Mouse (Mus musculus) ES-Bruce4 (cell line): Measurements from ENCODE around the gene Tmem132c.

ENCODE experiments used
- CTCF ChIP-seq: IDR thresholded peaks from one replicate; pipeline ENCODE4 v1.8.1; 2011; ENCODE audit warnings: low read depth, low read length
- EP300 ChIP-seq: IDR thresholded peaks from 2 replicates; pipeline ENCODE4 v1.6.1; 2011; ENCODE audit warnings: low read depth, low read length; ENCODE audit not compliant: insufficient read depth
- POLR2A ChIP-seq: IDR thresholded peaks from one replicate; pipeline ENCODE4 v1.8.1; 2011; ENCODE audit warnings: low read length; ENCODE audit not compliant: insufficient read depth

DNA sequence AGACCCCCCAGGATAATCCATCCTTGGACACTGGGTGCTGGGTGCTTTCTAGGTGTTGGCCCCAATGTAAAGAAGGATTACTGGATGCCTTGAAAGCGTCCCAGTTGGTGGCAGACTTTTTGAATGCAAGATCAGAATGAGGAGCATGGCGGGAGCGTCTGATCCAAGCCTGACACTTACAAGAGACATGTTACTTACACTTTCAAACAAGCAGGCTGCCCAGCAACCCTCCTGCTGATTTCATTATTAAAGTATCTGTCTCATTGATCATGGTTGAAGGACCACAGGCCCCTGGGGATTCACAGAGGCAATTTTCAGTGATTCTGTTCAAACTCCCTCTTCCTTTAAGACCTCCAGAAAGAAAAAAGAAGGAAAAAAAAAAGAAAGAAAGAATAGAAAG lies 25.2 kb upstream of the Tmem132c start:
- TF ChIP-seq CTCF = no peak
- TF ChIP-seq POLR2A = no peak
- TF ChIP-seq EP300 = no peak
